Mouse (Mus musculus) small intestine, adult 2 months (tissue): ENCODE measurements at regions not wholly inside any gene's neighbourhood (a gene's known extent, or its start where the extent isn't known, plus 50 kb on each side); places are given as distances from the start of the nearest gene placed in this dataset.

Experiments
- CTCF ChIP-seq: fragments of 200-500 bp; IDR thresholded peaks from 2 replicates; pipeline ENCODE4 v1.5.1; 2012; ENCODE audit warnings: low read depth, mild to moderate bottlenecking, control low read depth, inconsistent platforms, low read length, moderate library complexity, mixed read lengths; ENCODE audit not compliant: insufficient replicate concordance, insufficient read length; ENCODE audit errors: extremely low read depth
- POLR2A ChIP-seq: fragments of 200-500 bp; IDR thresholded peaks from 2 replicates; pipeline ENCODE4 v1.6.1; 2012; ENCODE audit warnings: low read depth, mild to moderate bottlenecking, control low read depth, inconsistent platforms, low read length, moderate library complexity

GRCm38 (mm10) chr13:101619154-101619553 lies 148.9 kb downstream of the Pik3r1 start:
- TF ChIP-seq CTCF (no peak), POLR2A (no peak)
